Mouse (Mus musculus) cerebellum, adult 2 months (tissue): Measurements from ENCODE around the gene Ndufb7. TPM values are rescaled to one million over a fixed set of nuclear protein-coding genes. Genes with fewer than 3 reads are reported as not detected.

Experiments used
- DNase-seq, 2 experiments: peaks; one replicate each; pipeline ENCODE4 v3.0.0; 2021
- H3K27ac ChIP-seq: fragments of 200-500 bp; 2 replicates; pipeline ENCODE4 v1.5.1; 2012; ENCODE audit warnings: low read length, control low read depth, inconsistent platforms; ENCODE audit not compliant: insufficient read depth
- H3K27me3 ChIP-seq: fragments of 200-500 bp; 2 replicates; pipeline ENCODE4 v1.6.1; 2012; ENCODE audit warnings: inconsistent platforms, mild to moderate bottlenecking, low read length, moderate library complexity; ENCODE audit not compliant: control insufficient read depth, insufficient read depth
- H3K4me1 ChIP-seq: fragments of 200-500 bp; 2 replicates; pipeline ENCODE4 v1.6.1; 2011; ENCODE audit warnings: low read length; ENCODE audit not compliant: control insufficient read depth, insufficient read depth
- H3K4me3 ChIP-seq: fragments of 200-500 bp; replicated peaks from 2 replicates; pipeline ENCODE3; 2011; ENCODE audit warnings: mild to moderate bottlenecking, low read depth, low read length, control low read depth; ENCODE audit not compliant: insufficient read depth
- CTCF ChIP-seq: fragments of 200-500 bp; IDR thresholded peaks from 2 replicates; pipeline ENCODE4 v1.5.1; 2011; ENCODE audit warnings: low read depth, mild to moderate bottlenecking, control low read depth, low read length, moderate library complexity, borderline replicate concordance; ENCODE audit not compliant: insufficient read depth
- POLR2A ChIP-seq: fragments of 200-500 bp; IDR thresholded peaks from 2 replicates; pipeline ENCODE4 v1.6.1; 2011; ENCODE audit warnings: low read length, control low read depth, borderline replicate concordance; ENCODE audit not compliant: insufficient read depth
- WGBS: fragments of 180-500 bp; shearing (Covaris S2); methylation state at CpG from one replicate; pipeline ENCODE4 v1.1.7; 2018; 5-methylcytosine and 5-hydroxymethylcytosine counted together
- polyA plus RNA-seq: library from polyadenylated mRNA; depleted of rRNA; stranded (reverse); fragments of >200 nt; gene quantifications from 2 replicates; pipeline ENCODE4 v1.2.3, GENCODE M21; 2012

Ndufb7 gene
- polyA plus RNA-seq, 1 experiment: 445 TPM

GRCm38 (mm10) chr8:83598146-83598545 is 31.7 kb downstream of the Ndufb7 start:
- Histone ChIP-seq H3K4me3 (no peak overlapping the region), H3K4me1 (no peaks in the 10 kb centered on the region), H3K27ac (no peak overlapping the region), H3K27me3 (no peaks in the 10 kb centered on the region)
- no peak for DNase-seq
- no peak for TF ChIP-seq CTCF
- no peak for TF ChIP-seq POLR2A
- 21% methylated on average over 1 of the region's 1 CpGs for WGBS

GRCm38 (mm10) chr8:83599814-83600213 is 33.3 kb downstream of the Ndufb7 start:
- no peaks in the 10 kb centered on the region for H3K27me3 ChIP-seq
- TF ChIP-seq CTCF (no peak), POLR2A (no peak)

GRCm38 (mm10) chr8:83602650-83603029 is 36.2 kb downstream of the Ndufb7 start:
- no peaks in the 10 kb centered on the region for H3K27me3 ChIP-seq
- 78% methylated on average over 2 of the region's 2 CpGs for WGBS
- no peaks in the 10 kb centered on the region for H3K4me1 ChIP-seq
- H3K4me3 ChIP-seq: no peak overlapping the region
- H3K27ac ChIP-seq: no peak overlapping the region
- TF ChIP-seq CTCF (no peak), POLR2A (no peak)
- DNase-seq: no peak

More at GRCm38 (mm10) chr8:83599814-83600213, 33.3 kb downstream of the Ndufb7 start:
- no peaks in the 10 kb centered on the region for H3K4me1 ChIP-seq
- no peak for DNase-seq
- no peak overlapping the region for H3K4me3 ChIP-seq
- H3K27ac ChIP-seq: no peak overlapping the region

GRCm38 (mm10) chr8:83607661-83608397 is 41.4 kb downstream of the Ndufb7 start, which contains the start of the genes Tecr and Dnajb1:
Gene Tecr (minus strand): TSS chr8:83607971.
Gene Dnajb1 (plus strand): TSS chr8:83608193.
- TF ChIP-seq CTCF: no peak
- TF ChIP-seq POLR2A: peak; percentile 67
- Histone ChIP-seq H3K27me3 (no peaks in the 10 kb centered on the region), H3K27ac (peak within 1 kb of the TSS; percentile 85), H3K4me3 (peak within 1 kb of the TSS; percentile 85), H3K4me1 (peaks cover 7% of the 10 kb centered on the region)
- DNase-seq: peak; percentile 100
- under 1% methylated on average over 69 of the region's 69 CpGs for WGBS

GRCm38 (mm10) chr8:83608398-83608829 is 41.9 kb downstream of the Ndufb7 start:
- under 1% methylated on average over 51 of the region's 51 CpGs for WGBS
- Histone ChIP-seq H3K27ac (peak overlapping the region; percentile 85), H3K4me1 (peaks cover 7% of the 10 kb centered on the region), H3K27me3 (no peaks in the 10 kb centered on the region), H3K4me3 (peak overlapping the region; percentile 85)
- peak; percentile 81 to 84 for DNase-seq
- no peak for TF ChIP-seq POLR2A
- no peak for TF ChIP-seq CTCF

GRCm38 (mm10) chr8:83609086-83609485 is 42.6 kb downstream of the Ndufb7 start:
- 24% methylated on average over 9 of the region's 9 CpGs for WGBS
- Histone ChIP-seq H3K27me3 (no peaks in the 10 kb centered on the region), H3K4me1 (peaks cover 7% of the 10 kb centered on the region), H3K4me3 (peak overlapping the region; percentile 85), H3K27ac (no peak overlapping the region)
- DNase-seq: no peak
- TF ChIP-seq CTCF (no peak), POLR2A (no peak)

GRCm38 (mm10) chr8:83609547-83610180 is 43.2 kb downstream of the Ndufb7 start:
- Histone ChIP-seq H3K27me3 (no peaks in the 10 kb centered on the region), H3K27ac (no peak overlapping the region), H3K4me3 (no peak overlapping the region), H3K4me1 (peaks cover 7% of the 10 kb centered on the region)
- TF ChIP-seq POLR2A (no peak), CTCF (no peak)
- WGBS: 91% methylated on average over 10 of the region's 10 CpGs
- no peak for DNase-seq

- Histone ChIP-seq H3K4me1 (peaks cover 7% of the 10 kb centered on the region), H3K27ac (no peak overlapping the region), H3K4me3 (no peak overlapping the region), H3K27me3 (no peaks in the 10 kb centered on the region)
- 87% methylated on average over 4 of the region's 4 CpGs for WGBS
- DNase-seq: no peak
- TF ChIP-seq POLR2A: no peak
- TF ChIP-seq CTCF: no peak
These were observed 45.5 kb downstream of the Ndufb7 start for GRCm38 (mm10) chr8:83611921-83612320.
